Mouse (Mus musculus) liver, embryonic 18 days (tissue): ENCODE measurements around the gene Helz2. TPM values are rescaled to one million over a fixed set of nuclear protein-coding genes. Genes with fewer than 3 reads are reported as not detected.

Experiments
- polyA plus RNA-seq: library from polyadenylated mRNA; depleted of rRNA; stranded (reverse); fragments of >200 nt; gene quantifications from 2 replicates; pipeline ENCODE4 v1.2.3, GENCODE M21; 2012; rRNA removed

The Helz2 gene
- polyA plus RNA-seq, result 17.9 and 19.5 TPM in 2 replicates

GRCm38 (mm10) chr2:181241602-181242313, at the start of gene Helz2:
Gene Helz2 (minus strand): TSS chr2:181242027.

GRCm38 (mm10) chr2:181287958-181288350, 46.1 kb upstream of the Helz2 start, which contains the start of gene Gmeb2:
Gene Gmeb2 (minus strand): TSS chr2:181288035.

GRCm38 (mm10) chr2:181219538-181220216, 22.1 kb downstream of the Helz2 start, which contains the start of gene Fndc11:
Gene Fndc11 (plus strand): TSS chr2:181220013.

GRCm38 (mm10) chr2:181213021-181213445, 28.8 kb downstream of the Helz2 start, which contains the start of gene Srms:
Gene Srms (minus strand): TSS chr2:181213185.

GRCm38 (mm10) chr2:181202422-181202821, 39.4 kb downstream of the Helz2 start, which contains the start of gene Ptk6:
Gene Ptk6 (minus strand): TSS chr2:181202789.

GRCm38 (mm10) chr2:181187121-181188000, 54.5 kb downstream of the Helz2 start, which contains the start of gene Ppdpf:
Gene Ppdpf (plus strand): TSS chr2:181187247.

Other genes starting within 250 kb of the Helz2 start
- 1.4 and 5.0 TPM in 2 replicates for gene Chrna4, start 198.5 kb downstream of the Helz2 start, polyA plus RNA-seq
- 0.01 and 0.02 TPM in 2 replicates for gene Kcnq2, start 106.7 kb downstream of the Helz2 start, polyA plus RNA-seq
- 0.01 TPM in 1 of 2 replicates, not detected in the other for gene Eef1a2, start 85.0 kb downstream of the Helz2 start, polyA plus RNA-seq
- gene Ppdpf, start 54.8 kb downstream of the Helz2 start, polyA plus RNA-seq, result 55.6 and 57.3 TPM in 2 replicates
- gene Ptk6, start 39.2 kb downstream of the Helz2 start, polyA plus RNA-seq, result 0.23 TPM in 2 replicates
- 0.46 and 0.74 TPM in 2 replicates for gene Srms, start 28.8 kb downstream of the Helz2 start, polyA plus RNA-seq
- 0.08 and 0.10 TPM in 2 replicates for gene Fndc11, start 22.0 kb downstream of the Helz2 start, polyA plus RNA-seq
- 10.0 and 10.9 TPM in 2 replicates for gene Gmeb2, start 46.0 kb upstream of the Helz2 start, polyA plus RNA-seq
- 0.02 and 0.05 TPM in 2 replicates for gene Stmn3, start 72.5 kb upstream of the Helz2 start, polyA plus RNA-seq
- 22.6 and 25.0 TPM in 2 replicates for gene Rtel1, start 77.7 kb upstream of the Helz2 start, polyA plus RNA-seq
- 9.7 and 10.8 TPM in 2 replicates for gene Zgpat, start 122.9 kb upstream of the Helz2 start, polyA plus RNA-seq
- 18.3 and 21.0 TPM in 2 replicates for gene Arfrp1, start 123.4 kb upstream of the Helz2 start, polyA plus RNA-seq
- 10.6 and 12.7 TPM in 2 replicates for gene Lime1, start 138.1 kb upstream of the Helz2 start, polyA plus RNA-seq
- 2.8 and 3.5 TPM in 2 replicates for gene Zbtb46, start 217.4 kb upstream of the Helz2 start, polyA plus RNA-seq